Mouse (Mus musculus) C2C12 (cell line): ENCODE data around the gene Pde11a.

Experiments used
- CEBPB ChIP-seq: IDR thresholded peaks from one replicate; pipeline ENCODE4 v1.6.1; 2011; ENCODE audit warnings: low read depth, mild to moderate bottlenecking, control low read depth, moderate library complexity
- CTCF ChIP-seq: IDR thresholded peaks from one replicate; pipeline ENCODE4 v1.5.1; 2011; ENCODE audit not compliant: control insufficient read depth, insufficient read depth, insufficient read length
- FOSL1 ChIP-seq: IDR thresholded peaks from one replicate; pipeline ENCODE4 v1.8.0; 2011; ENCODE audit warnings: mild to moderate bottlenecking, low read length; ENCODE audit not compliant: poor library complexity, insufficient read depth, severe bottlenecking
- MAX ChIP-seq: IDR thresholded peaks from one replicate; pipeline ENCODE4 v1.6.1; 2011; ENCODE audit warnings: mild to moderate bottlenecking, control low read depth
- MYOG ChIP-seq: IDR thresholded peaks from one replicate; pipeline ENCODE4 v1.6.1; 2011; ENCODE audit not compliant: control insufficient read depth, insufficient read length; ENCODE audit errors: extremely low read depth

DNA sequence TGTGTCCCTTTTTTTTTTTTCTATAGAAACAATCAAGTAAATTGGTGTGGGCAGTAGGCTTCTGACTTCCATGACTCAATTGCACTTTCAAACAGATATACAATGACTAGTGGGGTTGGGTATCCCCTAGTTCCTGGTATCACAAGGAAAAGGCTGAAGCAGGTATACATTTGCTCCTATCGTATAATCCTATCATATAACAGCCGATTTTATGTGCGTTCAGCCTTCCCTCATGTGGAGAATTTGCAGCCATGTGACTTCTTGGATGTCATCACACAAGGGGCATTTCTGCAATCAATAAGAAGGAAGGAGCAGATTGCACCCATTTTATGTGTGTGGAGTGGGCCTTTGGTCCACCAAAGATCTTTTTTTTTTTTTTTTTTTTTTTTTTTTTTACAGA, 355.5 kb downstream of the Pde11a start:
- TF ChIP-seq CTCF (no peak), MAX (no peak), MYOG (no peak), FOSL1 (no peak), CEBPB (no peak)
